Mouse (Mus musculus): ENCODE measurements around the gene Nemp2.
"Not testable (repeated sequence)": the region's sequence is repeated elsewhere in the genome, so short reads cannot be mapped to it uniquely, and the experiment has no call there.

The Nemp2 gene

GRCm38 (mm10) chr1:52652601-52653253, 22.2 kb downstream of the Nemp2 start:
- no peak for DNase-seq (ENCODE audit: extremely low read depth, low read depth, low spot score)

GRCm38 (mm10) chr1:52653366-52653765, 22.9 kb downstream of the Nemp2 start:
- no peak for DNase-seq (ENCODE audit: extremely low read depth, low read depth, low spot score)

- DNase-seq (ENCODE audit: extremely low read depth, low read depth, low spot score) = no peak
Measured at GRCm38 (mm10) chr1:52655153-52655552, 24.6 kb downstream of the Nemp2 start.

GRCm38 (mm10) chr1:52658160-52658559, 27.7 kb downstream of the Nemp2 start:
- no peak for DNase-seq (ENCODE audit: extremely low read depth, low read depth, low spot score)

- no peak for DNase-seq (ENCODE audit: extremely low read depth, low read depth, low spot score)
Measured at GRCm38 (mm10) chr1:52660278-52660677, 29.8 kb downstream of the Nemp2 start.

- DNase-seq (ENCODE audit: extremely low read depth, low read depth, low spot score) = no peak
Measured at GRCm38 (mm10) chr1:52660765-52661164, 30.3 kb downstream of the Nemp2 start.

- no peak for DNase-seq (ENCODE audit: extremely low read depth, low read depth, low spot score)
Measured at GRCm38 (mm10) chr1:52663228-52663627, 32.7 kb downstream of the Nemp2 start.

GRCm38 (mm10) chr1:52668743-52669323, 38.3 kb downstream of the Nemp2 start:
- DNase-seq (ENCODE audit: extremely low read depth, low read depth, low spot score) = no peak

GRCm38 (mm10) chr1:52669931-52670330, 39.4 kb downstream of the Nemp2 start:
- no peak for DNase-seq (ENCODE audit: extremely low read depth, low read depth, low spot score)

- peak; percentile 69 for DNase-seq (ENCODE audit: extremely low read depth, low read depth, low spot score)
Measured at GRCm38 (mm10) chr1:52675561-52676551, 45.4 kb downstream of the Nemp2 start.

- no peak for DNase-seq (ENCODE audit: extremely low read depth, low read depth, low spot score)
Measured at GRCm38 (mm10) chr1:52676621-52677020, 46.1 kb downstream of the Nemp2 start.

- DNase-seq (ENCODE audit: extremely low read depth, low read depth, low spot score) = no peak
Measured at GRCm38 (mm10) chr1:52683550-52683949, 53.0 kb downstream of the Nemp2 start.

GRCm38 (mm10) chr1:52687636-52688035, 57.1 kb downstream of the Nemp2 start:
- no peak for DNase-seq (ENCODE audit: extremely low read depth, low read depth, low spot score)

GRCm38 (mm10) chr1:52694456-52694855, 64.0 kb downstream of the Nemp2 start:
- not testable (repeated sequence) for DNase-seq (ENCODE audit: extremely low read depth, low read depth, low spot score)

Data from fat pad, adult 2 months (tissue).